Mouse (Mus musculus) G1E (cell line): ENCODE measurements around the gene Tubd1.

Source experiments
- CTCF ChIP-seq: IDR thresholded peaks from 2 replicates; pipeline ENCODE4 v1.5.1; 2012; ENCODE audit warnings: low read depth, low read length, inconsistent platforms, mixed read lengths
- GATA1 ChIP-seq: IDR thresholded peaks from 2 replicates; pipeline ENCODE4 v1.6.1; 2012; ENCODE audit warnings: borderline replicate concordance, low read length, inconsistent platforms, mixed read lengths
- POLR2AphosphoS5 ChIP-seq: IDR thresholded peaks from 2 replicates; pipeline ENCODE4 v1.6.1; 2012; ENCODE audit warnings: low read depth, low read length, inconsistent platforms; ENCODE audit not compliant: insufficient replicate concordance

DNA sequence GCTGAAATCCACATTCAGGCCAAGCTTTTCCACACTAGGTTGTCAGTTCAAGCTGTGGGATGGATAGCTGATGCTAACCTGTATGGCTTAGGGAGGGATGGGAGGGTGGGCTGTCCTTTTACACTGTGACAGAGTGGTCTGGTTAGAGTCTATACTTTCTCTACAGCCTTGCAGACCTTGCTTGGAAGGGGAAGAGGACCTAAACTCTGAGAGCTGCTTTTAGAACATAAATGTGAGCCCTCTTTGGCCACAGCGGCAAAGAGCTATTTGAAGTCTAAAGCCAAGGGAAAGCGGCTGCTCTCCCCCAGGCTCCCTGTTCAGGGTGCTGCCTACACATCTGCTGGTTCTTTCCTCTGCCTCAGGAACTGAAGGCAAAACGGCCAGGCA, 40.8 kb downstream of the Tubd1 start:
- TF ChIP-seq CTCF: no peak
- no peak for TF ChIP-seq GATA1
- TF ChIP-seq POLR2AphosphoS5: no peak
